In genomic region chr8:77723534-77724045, GRCm38 (mm10) we compare ENCODE assay signal across 8 mouse cellular contexts. TPM values are rescaled to one million over a fixed set of nuclear protein-coding genes. Genes with fewer than 3 reads are reported as not detected.
A peak's percentile ranks its signal among the peaks of the same experiment; 100 is the strongest.
DNase-seq lines count a peak whose midpoint lies in the region; ATAC-seq lines count a peak whose summit lies in the region.

No protein-coding gene starts in this region.

- H3K36me3 ChIP-seq in heart, embryonic 10.5 days = peaks cover 9% of the 10 kb centered on the region
- H3K36me3 ChIP-seq in limb, embryonic 10.5 days = peaks cover 28% of the 10 kb centered on the region
- no peaks in the 10 kb centered on the region for H3K36me3 ChIP-seq in midbrain, embryonic 12.5 days

- ATAC-seq in midbrain, embryonic 12.5 days (ENCODE audit: low FRiP score, low read depth) = peak; percentile 21; the same call in 1 of the 2 replicates

- H3K27me3 ChIP-seq in heart, embryonic 10.5 days (ENCODE audit: insufficient read depth, poor library complexity, severe bottlenecking) = no peaks in the 10 kb centered on the region
- no peaks in the 10 kb centered on the region for H3K27me3 ChIP-seq in limb, embryonic 10.5 days (ENCODE audit: low read depth, poor library complexity, severe bottlenecking)
- H3K27me3 ChIP-seq in midbrain, embryonic 12.5 days = no peaks in the 10 kb centered on the region

- H3K9me3 ChIP-seq in heart, embryonic 10.5 days = no peaks in the 10 kb centered on the region
- H3K9me3 ChIP-seq in limb, embryonic 10.5 days (replicated peaks) = no peaks in the 10 kb centered on the region
- H3K9me3 ChIP-seq in midbrain, embryonic 12.5 days = no peaks in the 10 kb centered on the region

- peaks cover 50% of the 10 kb centered on the region for H3K4me1 ChIP-seq in heart, embryonic 10.5 days
- peaks cover 74% of the 10 kb centered on the region for H3K4me1 ChIP-seq in limb, embryonic 10.5 days
- H3K4me1 ChIP-seq in midbrain, embryonic 12.5 days = peaks cover 10% of the 10 kb centered on the region; the same call in 1 of the 2 replicates

- H3K27ac ChIP-seq in heart, embryonic 10.5 days = peak overlapping the region; percentile 97
- H3K27ac ChIP-seq in limb, embryonic 10.5 days = peak overlapping the region; percentile 98
- H3K27ac ChIP-seq in midbrain, embryonic 12.5 days (replicated peaks) = 0 out of 2 replicates have a peak overlapping the region, but pooled peaks have one; percentile 22

- peak; percentile 80 to 92 for DNase-seq in adrenal gland, adult (ENCODE audit: inconsistent age in 2 of 2, low spot score in 1 of 2)
- no peak for DNase-seq in adrenal gland, adult 18-20 months (ENCODE audit: low spot score in 2 of 2)
- DNase-seq in adrenal gland, postnatal 14 days = peak; percentile 77
- peak; percentile 84 for DNase-seq in heart, embryonic 10.5 days (ENCODE audit: low spot score)
- DNase-seq in limb, embryonic 10.5 days (ENCODE audit: low spot score) = no peak
- DNase-seq in left cerebral cortex, adult 8-10 months (ENCODE audit: low spot score in 2 of 2) = no peak
- no peak for DNase-seq in urinary bladder, postnatal 36 days (ENCODE audit: low spot score in 2 of 2)

- 0% methylated on average over 16 of the region's 16 CpGs for WGBS in heart, embryonic 10.5 days
- WGBS in limb, embryonic 10.5 days = under 1% methylated on average over 16 of the region's 16 CpGs
- WGBS in midbrain, embryonic 12.5 days = 0% methylated on average over 16 of the region's 16 CpGs

- H3K4me2 ChIP-seq in midbrain, embryonic 12.5 days (replicated peaks) = peak overlapping the region; percentile 87

- H3K4me3 ChIP-seq in heart, embryonic 10.5 days = peak overlapping the region; percentile 77
- peak overlapping the region; percentile 83 for H3K4me3 ChIP-seq in limb, embryonic 10.5 days
- peak overlapping the region; percentile 51 for H3K4me3 ChIP-seq in midbrain, embryonic 12.5 days

- H3K9ac ChIP-seq in midbrain, embryonic 12.5 days (replicated peaks) = peak overlapping the region; percentile 59

RNA-seq across cellular contexts. Expression of gene Ednra, which starts 0.7 kb away (rescaled TPM):
- total RNA-seq in adrenal gland, adult 18-20 months (2021) = 10 to 100 TPM; 21.5 to 21.9 TPM
- 25.9 and 27.8 TPM in 2 replicates for total RNA-seq in adrenal gland, postnatal 14 days (2021)
- 40.6 and 46.6 TPM in 2 replicates for polyA plus RNA-seq in heart, embryonic 10.5 days (2016; fragmentation: Nextera tagmentation; extraction: Ambion mirVana)
- polyA plus RNA-seq in limb, embryonic 10.5 days (2016; fragmentation: Nextera tagmentation; extraction: Ambion mirVana) = 49.3 and 68.9 TPM in 2 replicates
- 9.4 and 11.9 TPM in 2 replicates for polyA plus RNA-seq in midbrain, embryonic 12.5 days (2016; fragmentation: Nextera tagmentation; extraction: Ambion mirVana)
- 1 to 10 TPM; 2.9 to 3.3 (median 3.2) TPM for total RNA-seq in left cerebral cortex, adult 8-10 months (2022)

Comparison
In these comparisons a context has a peak if more than half of its experiments do, and no peak if none do; other contexts are left out.
1. DNase-seq: peak in adrenal gland, adult (2 of 2), adrenal gland, postnatal 14 days (single experiment) and heart, embryonic 10.5 days (single experiment); none in adrenal gland, adult 18-20 months (0 of 2), limb, embryonic 10.5 days (single experiment), left cerebral cortex, adult 8-10 months (0 of 2) and urinary bladder, postnatal 36 days (0 of 2).
2. H3K27ac ChIP-seq: peak in every context shown above with its lines; median percentile 98 in limb, embryonic 10.5 days; 97 in heart, embryonic 10.5 days; 22 in midbrain, embryonic 12.5 days.
3. Peak in every context shown above with its lines, with median percentiles within 50 percentile points of each other: H3K4me3 ChIP-seq.